Mouse (Mus musculus) megakaryocyte-erythroid progenitor cell, adult 5 weeks (primary cell): ENCODE data around the gene Kank3. TPM values are rescaled to one million over a fixed set of nuclear protein-coding genes. Genes with fewer than 3 reads are reported as not detected.

ENCODE experiments used
- polyA plus RNA-seq: library from polyadenylated mRNA; stranded (reverse); fragments of >175 nt; gene quantifications from 2 replicates; pipeline ENCODE4 v1.2.3, GENCODE M21; 2012

Gene Kank3
- 2.8 and 2.9 TPM in 2 replicates for polyA plus RNA-seq

GRCm38 (mm10) chr17:33810334-33811141 is at the start of gene Kank3:
Gene Kank3 (plus strand): TSS chr17:33810519.

GRCm38 (mm10) chr17:33781124-33781977 is 29.0 kb upstream of the Kank3 start, which contains the start of gene Angptl4:
Gene Angptl4 (minus strand): TSS chr17:33781830.

GRCm38 (mm10) chr17:33824084-33824996 is 14.0 kb downstream of the Kank3 start, which contains the start of the genes Rps28 and Ndufa7:
Gene Rps28 (minus strand): TSS chr17:33824562.
Gene Ndufa7 (plus strand): TSS chr17:33824572.

GRCm38 (mm10) chr17:33842966-33843795 is 32.9 kb downstream of the Kank3 start, which contains the start of gene Cd320:
Gene Cd320 (plus strand): TSS chr17:33843091.

Other genes with a start within 250 kb of the Kank3 start
- 130 and 136 TPM in 2 replicates for gene Zfp414, start 181.4 kb upstream of the Kank3 start, polyA plus RNA-seq
- 14.0 and 31.9 TPM in 2 replicates for gene Pram1, start 172.5 kb upstream of the Kank3 start, polyA plus RNA-seq
- gene Hnrnpm, start 123.7 kb upstream of the Kank3 start, polyA plus RNA-seq = 1,164 and 1,714 TPM in 2 replicates
- gene March2, start 91.8 kb upstream of the Kank3 start, polyA plus RNA-seq = 16.8 and 20.2 TPM in 2 replicates
- gene Rab11b, start 50.0 kb upstream of the Kank3 start, polyA plus RNA-seq = 161 and 162 TPM in 2 replicates
- gene Angptl4, start 28.7 kb upstream of the Kank3 start, polyA plus RNA-seq = 4.6 and 5.9 TPM in 2 replicates
- gene Rps28, start 14.0 kb downstream of the Kank3 start, polyA plus RNA-seq = 7,027 and 8,316 TPM in 2 replicates
- 544 and 641 TPM in 2 replicates for gene Ndufa7, start 14.1 kb downstream of the Kank3 start, polyA plus RNA-seq
- gene Cd320, start 32.6 kb downstream of the Kank3 start, polyA plus RNA-seq = 21.7 and 28.1 TPM in 2 replicates
- gene Gm7029, start 63.3 kb downstream of the Kank3 start, polyA plus RNA-seq = not detected in 2 replicates
- 46.4 and 49.9 TPM in 2 replicates for gene Kifc1, start 80.1 kb downstream of the Kank3 start, polyA plus RNA-seq
- 0.67 and 1.0 TPM in 2 replicates for gene Platr17, start 94.6 kb downstream of the Kank3 start, polyA plus RNA-seq
- gene Daxx, start 98.9 kb downstream of the Kank3 start, polyA plus RNA-seq = 45.6 and 53.3 TPM in 2 replicates
- gene Tapbp, start 105.4 kb downstream of the Kank3 start, polyA plus RNA-seq = 748 and 750 TPM in 2 replicates
- gene Zbtb22, start 105.4 kb downstream of the Kank3 start, polyA plus RNA-seq = 54.2 and 58.7 TPM in 2 replicates
- gene Rgl2, start 119.0 kb downstream of the Kank3 start, polyA plus RNA-seq = 300 and 303 TPM in 2 replicates
- 332 and 390 TPM in 2 replicates for gene Pfdn6, start 129.8 kb downstream of the Kank3 start, polyA plus RNA-seq
- gene Wdr46, start 130.1 kb downstream of the Kank3 start, polyA plus RNA-seq = 131 and 141 TPM in 2 replicates
- 12.5 and 21.8 TPM in 2 replicates for gene B3galt4, start 141.0 kb downstream of the Kank3 start, polyA plus RNA-seq
- 45.7 and 47.0 TPM in 2 replicates for gene Vps52, start 145.3 kb downstream of the Kank3 start, polyA plus RNA-seq
- gene Rps18, start 145.5 kb downstream of the Kank3 start, polyA plus RNA-seq = 788 and 958 TPM in 2 replicates
- gene H2-K1, start 189.8 kb downstream of the Kank3 start, polyA plus RNA-seq = 2,707 and 3,834 TPM in 2 replicates
- gene Ring1, start 214.2 kb downstream of the Kank3 start, polyA plus RNA-seq = 50.5 and 69.1 TPM in 2 replicates
- 73.4 and 93.4 TPM in 2 replicates for gene H2-Ke6, start 217.5 kb downstream of the Kank3 start, polyA plus RNA-seq
- 124 and 129 TPM in 2 replicates for gene Slc39a7, start 221.2 kb downstream of the Kank3 start, polyA plus RNA-seq
- gene Rxrb, start 221.3 kb downstream of the Kank3 start, polyA plus RNA-seq = 259 and 275 TPM in 2 replicates
- gene Col11a2, start 228.9 kb downstream of the Kank3 start, polyA plus RNA-seq = 18.1 and 22.9 TPM in 2 replicates